Mouse (Mus musculus) hematopoietic multipotent progenitor cell, adult 10-12 weeks (in vitro differentiated cells): ENCODE data around the gene Olfr464. TPM values are rescaled to one million over a fixed set of nuclear protein-coding genes. Genes with fewer than 3 reads are reported as not detected.

ENCODE experiments used
- polyA plus RNA-seq: library from polyadenylated mRNA; stranded (reverse); fragments of >175 nt; gene quantifications from 2 replicates; pipeline ENCODE4 v1.2.3, GENCODE M21; 2012; ENCODE audit warnings: low replicate concordance

Olfr464 gene
- polyA plus RNA-seq: not detected in 2 replicates

DNA sequence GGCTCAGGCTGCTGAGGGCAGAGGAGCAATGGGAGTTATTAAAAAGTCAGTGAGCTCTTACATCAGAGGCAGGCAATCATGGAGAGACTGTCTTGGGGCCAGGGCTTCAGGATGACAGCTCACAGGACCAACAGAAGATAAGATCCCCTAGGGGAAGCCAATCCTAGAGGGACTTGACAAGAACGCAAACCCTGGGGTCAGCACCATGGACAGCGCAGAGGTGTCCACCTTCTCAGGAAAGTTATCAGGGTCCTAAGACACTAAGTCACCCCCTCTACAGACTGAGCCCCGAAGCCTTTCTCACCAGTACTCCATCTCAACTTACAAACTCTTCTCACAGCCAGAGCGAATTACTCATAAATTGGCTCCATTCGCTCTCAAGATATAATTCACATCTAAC is at the start of gene Olfr464:
TSS of gene Olfr464 (minus strand) at position 2 of the 400 bp plus-strand sequence.

DNA sequence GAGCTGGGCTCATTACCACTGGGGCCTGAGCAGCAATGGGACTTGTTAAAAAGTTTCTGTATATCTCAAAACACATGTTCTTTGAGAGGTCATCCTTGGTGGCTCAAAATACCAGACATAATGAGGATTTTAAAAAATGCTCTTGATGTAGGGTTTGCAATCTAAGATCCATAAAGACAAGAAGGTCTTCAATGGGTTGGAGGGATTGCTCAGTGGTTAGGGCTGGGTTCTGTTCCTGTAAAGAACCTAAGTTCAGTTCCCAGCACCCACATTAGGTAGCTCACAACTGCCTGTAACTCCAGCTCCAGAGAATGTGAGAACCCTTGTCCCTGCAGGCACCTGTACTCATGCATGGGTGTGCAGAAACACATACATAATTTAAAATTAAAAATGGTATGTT is 23.5 kb downstream of the Olfr464 start, which contains the start of gene Olfr463:
TSS of gene Olfr463 (minus strand) at position 101 of the 400 bp plus-strand sequence.

GRCm38 (mm10) chr11:87892168-87892567 is 28.6 kb downstream of the Olfr464 start, which contains the start of gene Olfr462:
Gene Olfr462 (minus strand): TSS chr11:87892268.

DNA sequence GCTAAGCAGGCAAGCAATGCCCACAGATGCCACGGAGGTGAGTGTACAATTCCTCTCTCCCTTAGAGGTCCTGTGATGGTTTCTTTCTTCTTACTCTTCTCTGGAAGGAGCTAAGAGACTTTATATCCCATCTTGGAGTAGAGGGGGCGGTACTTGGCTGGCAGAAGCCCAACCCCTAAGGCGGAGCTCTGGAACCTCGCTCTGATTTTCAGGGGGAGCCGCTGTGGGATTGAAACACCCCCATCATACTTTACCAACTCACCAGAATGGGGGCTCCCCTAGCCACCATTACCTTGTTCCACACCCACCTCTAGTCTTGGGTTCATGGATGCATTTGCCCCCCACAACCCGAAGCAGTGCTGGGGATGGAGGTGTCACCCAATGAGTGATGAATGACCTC is 45.3 kb downstream of the Olfr464 start, which contains the start of gene Epx:
TSS of gene Epx (minus strand) at position 101 of the 400 bp plus-strand sequence.

Other genes starting within 250 kb of the Olfr464 start
- gene Supt4a, start 183.4 kb downstream of the Olfr464 start, polyA plus RNA-seq: 14.4 and 17.5 TPM in 2 replicates
- gene Tspoap1, start 160.4 kb downstream of the Olfr464 start, polyA plus RNA-seq: 1.8 and 5.1 TPM in 2 replicates
- 6.4 and 14.0 TPM in 2 replicates for gene Mpo, start 127.4 kb downstream of the Olfr464 start, polyA plus RNA-seq
- not detected in 2 replicates for gene Lpo, start 92.7 kb downstream of the Olfr464 start, polyA plus RNA-seq
- gene Mks1, start 67.8 kb downstream of the Olfr464 start, polyA plus RNA-seq: 12.1 and 15.1 TPM in 2 replicates
- 0.08 and 0.19 TPM in 2 replicates for gene Epx, start 45.4 kb downstream of the Olfr464 start, polyA plus RNA-seq
- gene Olfr462, start 28.7 kb downstream of the Olfr464 start, polyA plus RNA-seq: not detected in 2 replicates
- gene Olfr463, start 23.6 kb downstream of the Olfr464 start, polyA plus RNA-seq: not detected in 2 replicates
- 22.5 and 31.4 TPM in 2 replicates for gene Dynll2, start 66.6 kb upstream of the Olfr464 start, polyA plus RNA-seq
- gene Srsf1, start 126.4 kb upstream of the Olfr464 start, polyA plus RNA-seq: 146 TPM in 2 replicates
- 14.8 and 20.3 TPM in 2 replicates for gene Vezf1, start 147.3 kb upstream of the Olfr464 start, polyA plus RNA-seq
- 7.0 and 18.5 TPM in 2 replicates for gene Cuedc1, start 177.1 kb upstream of the Olfr464 start, polyA plus RNA-seq